Mouse (Mus musculus) heart, embryonic 13.5 days (tissue): ENCODE results near the gene Hivep3. TPM values are rescaled to one million over a fixed set of nuclear protein-coding genes. Genes with fewer than 3 reads are reported as not detected.
A peak's percentile ranks its signal among the peaks of the same experiment; 100 is the strongest.

ENCODE experiments used
- ATAC-seq: fragments of 200-750 bp; cut with Nextera tagmentation; 2 replicates; pipeline ENCODE4 v1.8.0; 2017; ENCODE audit warnings: moderate TSS enrichment; ENCODE audit not compliant: insufficient number of reproducible peaks, low FRiP score, low TSS enrichment; ENCODE audit errors: extremely low read depth
- H3K27ac ChIP-seq: fragments of 300-500 bp; sonication (generic); replicated peaks from 2 replicates; pipeline ENCODE4 v1.5.1; 2015; ENCODE audit warnings: moderate library complexity, mild to moderate bottlenecking, inconsistent platforms
- H3K27me3 ChIP-seq: fragments of 300-500 bp; sonication (generic); replicated peaks from 2 replicates; pipeline ENCODE4 v1.6.1; 2015; ENCODE audit warnings: mild to moderate bottlenecking, inconsistent platforms
- H3K36me3 ChIP-seq: fragments of 300-500 bp; sonication (generic); 2 replicates; pipeline ENCODE4 v1.6.1; 2015; ENCODE audit warnings: mild to moderate bottlenecking, inconsistent platforms
- H3K4me1 ChIP-seq: fragments of 300-500 bp; sonication (generic); 2 replicates; pipeline ENCODE4 v1.6.1; 2015; ENCODE audit warnings: inconsistent platforms
- H3K4me2 ChIP-seq: fragments of 300-500 bp; sonication (generic); 2 replicates; pipeline ENCODE4 v1.6.1; 2015; ENCODE audit warnings: inconsistent platforms, mild to moderate bottlenecking, moderate library complexity
- H3K4me3 ChIP-seq: fragments of 300-500 bp; sonication (generic); 2 replicates; pipeline ENCODE4 v1.5.1; 2015; ENCODE audit warnings: moderate library complexity, mild to moderate bottlenecking, inconsistent platforms
- H3K9ac ChIP-seq: fragments of 300-500 bp; sonication (generic); 2 replicates; pipeline ENCODE4 v1.6.1; 2015; ENCODE audit warnings: inconsistent platforms, mild to moderate bottlenecking, moderate library complexity
- H3K9me3 ChIP-seq: fragments of 300-500 bp; sonication (generic); 2 replicates; pipeline ENCODE4 v1.6.1; 2016; ENCODE audit warnings: inconsistent platforms
- WGBS: fragments of 180-500 bp; shearing (Covaris S2); methylation state at CpG from one replicate; pipeline ENCODE4 v1.1.7; 2015; ENCODE audit warnings: mixed read lengths; 5-methylcytosine and 5-hydroxymethylcytosine counted together
- polyA plus RNA-seq: library from polyadenylated mRNA; unstranded; fragments of >200 nt; fragmentation: Nextera tagmentation; extraction: Ambion mirVana; gene quantifications from 2 replicates; pipeline ENCODE4 v1.2.1, GENCODE M21; 2015

Hivep3 gene
- polyA plus RNA-seq, result 5.0 and 5.5 TPM in 2 replicates

DNA sequence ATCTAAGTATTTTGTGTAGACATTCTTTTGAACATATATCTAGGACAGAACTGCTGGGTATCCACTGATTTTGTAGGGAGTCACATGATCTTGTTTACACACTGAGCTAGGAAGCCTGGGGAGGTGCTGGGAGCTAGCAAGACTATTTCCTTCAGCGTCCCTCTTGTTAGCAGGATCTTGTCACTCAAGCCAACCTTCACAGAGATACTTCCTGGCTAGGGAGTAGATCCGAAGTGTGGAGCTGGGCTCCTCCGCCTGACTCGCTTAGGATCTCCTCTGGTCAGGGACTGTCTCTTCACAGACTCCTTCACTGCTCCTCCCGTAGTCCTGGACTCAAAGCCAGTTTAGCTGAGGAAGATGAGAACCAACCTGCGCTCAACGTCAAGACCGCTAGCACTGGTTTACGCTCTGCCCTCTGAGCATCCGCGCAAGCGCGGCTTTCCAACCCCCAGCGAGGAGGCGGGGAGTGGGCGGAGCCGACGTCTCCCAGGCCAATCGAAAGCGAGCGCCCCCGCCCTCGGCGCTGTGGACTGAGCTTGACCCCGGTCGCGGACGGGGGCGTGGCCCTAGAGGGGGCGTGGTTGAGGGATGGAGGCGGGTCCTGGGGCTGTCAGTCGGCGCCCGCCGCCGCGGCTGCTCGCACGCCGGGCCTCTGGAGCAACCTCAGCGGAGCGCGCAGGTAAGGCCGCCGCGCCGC is at the start of gene Hivep3:
TSS of gene Hivep3 (plus strand) at position 601 of the 697 bp plus-strand sequence.
- Histone ChIP-seq H3K4me3 (peak within 1 kb of the TSS; percentile 91), H3K9ac (peak within 1 kb of the TSS; percentile 86), H3K27ac (peak within 1 kb of the TSS; percentile 83), H3K36me3 (no peaks in the 10 kb centered on the region), H3K4me1 (peaks cover 10% of the 10 kb centered on the region), H3K4me2 (peak within 1 kb of the TSS; percentile 99), H3K9me3 (no peaks in the 10 kb centered on the region), H3K27me3 (peaks cover 36% of the 10 kb centered on the region)
- ATAC-seq, result peak; percentile 93
- under 1% methylated on average over 47 of the region's 47 CpGs for WGBS

DNA sequence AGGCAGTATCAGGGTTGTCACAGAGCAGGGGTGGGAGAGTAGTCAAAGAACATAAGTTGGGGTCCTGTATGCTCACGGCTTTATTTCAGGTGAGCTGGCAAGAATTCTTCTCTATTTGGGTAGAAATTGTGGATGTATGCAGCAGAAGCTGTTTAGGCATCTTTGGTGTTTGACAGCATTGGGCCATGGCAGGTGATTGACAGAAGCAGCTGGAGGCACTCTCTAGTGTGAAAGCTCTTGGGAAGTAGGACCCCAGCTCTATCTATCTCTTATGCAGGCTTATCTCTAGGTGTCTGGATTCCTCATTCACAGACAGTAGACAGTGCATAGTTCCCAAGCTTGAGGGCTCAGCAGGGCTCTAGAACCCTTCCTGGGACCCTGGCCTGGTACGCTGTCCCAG is 47.8 kb upstream of the Hivep3 start:
- Histone ChIP-seq H3K9me3 (no peaks in the 10 kb centered on the region), H3K27me3 (no peaks in the 10 kb centered on the region), H3K36me3 (no peaks in the 10 kb centered on the region), H3K9ac (no peak overlapping the region), H3K4me3 (no peak overlapping the region), H3K27ac (no peak overlapping the region), H3K4me1 (peaks cover 9% of the 10 kb centered on the region; the same call in 1 of the 2 replicates), H3K4me2 (no peak overlapping the region)
- WGBS, result 53% methylated on average over 2 of the region's 2 CpGs
- ATAC-seq, result no peak

DNA sequence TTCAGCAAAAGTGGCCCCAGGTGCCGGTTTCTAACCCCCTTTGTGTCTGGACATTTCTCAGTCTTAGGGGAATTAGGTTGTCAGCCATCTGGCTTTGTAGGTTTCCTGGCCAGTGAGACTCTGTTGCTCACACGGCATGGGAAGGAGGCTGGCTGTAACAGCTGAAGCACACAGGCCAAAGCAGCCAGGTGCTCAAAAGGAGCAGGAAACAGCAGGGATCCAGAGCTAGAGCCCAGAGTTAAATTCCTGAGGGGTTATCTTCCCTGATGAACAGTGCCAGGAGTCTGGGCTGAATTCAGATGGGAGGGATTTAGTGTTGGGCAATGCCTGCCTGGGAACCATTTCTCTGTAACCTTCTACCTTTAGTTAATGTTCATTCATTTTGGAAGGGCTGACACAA is 35.2 kb upstream of the Hivep3 start:
- no peaks in the 10 kb centered on the region for H3K4me1 ChIP-seq
- no peak overlapping the region for H3K27ac ChIP-seq
- no peaks in the 10 kb centered on the region for H3K27me3 ChIP-seq
- ATAC-seq, result no peak
- 53% methylated on average over 2 of the region's 2 CpGs for WGBS
- no peak overlapping the region for H3K4me2 ChIP-seq
- no peaks in the 10 kb centered on the region; the same call in 1 of the 2 replicates for H3K9me3 ChIP-seq
- H3K4me3 ChIP-seq, result no peak overlapping the region
- no peak overlapping the region for H3K9ac ChIP-seq
- H3K36me3 ChIP-seq, result no peaks in the 10 kb centered on the region

DNA sequence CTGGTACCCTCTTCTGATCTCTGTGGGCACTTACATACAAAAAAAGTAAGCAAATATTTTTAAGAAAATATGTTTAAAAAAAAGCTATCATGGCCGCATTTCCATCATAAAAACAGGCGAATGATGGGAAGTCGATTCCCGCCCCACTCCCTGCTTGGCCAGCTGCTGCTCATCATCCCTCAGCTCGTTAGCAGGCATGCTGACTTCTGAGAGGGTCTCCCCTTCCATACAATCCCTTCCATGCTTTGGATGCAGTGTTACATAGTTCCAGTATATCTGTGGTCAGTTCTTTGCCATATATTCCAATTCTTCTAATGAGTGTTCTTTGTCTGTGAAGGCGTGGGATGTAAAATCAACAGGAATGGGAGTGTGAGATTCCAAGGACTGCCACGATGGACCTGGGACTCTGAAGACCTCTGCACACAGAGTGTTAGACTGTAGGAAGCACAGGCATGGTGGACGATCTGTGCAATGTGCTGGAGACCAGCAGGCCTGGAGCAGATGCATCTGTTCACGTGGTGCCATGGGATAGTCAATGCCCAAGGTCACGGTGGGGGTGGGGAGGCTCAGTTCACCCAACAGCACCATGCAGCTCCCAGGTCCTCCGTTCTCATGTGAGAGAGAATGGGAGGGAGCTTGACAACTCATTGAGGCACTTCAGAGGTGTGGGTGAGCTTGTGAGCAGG is 32.2 kb upstream of the Hivep3 start:
- Histone ChIP-seq H3K9me3 (no peaks in the 10 kb centered on the region; the same call in 1 of the 2 replicates), H3K9ac (no peak overlapping the region), H3K27ac (no peak overlapping the region), H3K4me1 (no peaks in the 10 kb centered on the region), H3K27me3 (no peaks in the 10 kb centered on the region), H3K4me3 (no peak overlapping the region), H3K4me2 (no peak overlapping the region), H3K36me3 (no peaks in the 10 kb centered on the region)
- ATAC-seq, result no peak
- WGBS, result 71% methylated on average over 11 of the region's 11 CpGs

DNA sequence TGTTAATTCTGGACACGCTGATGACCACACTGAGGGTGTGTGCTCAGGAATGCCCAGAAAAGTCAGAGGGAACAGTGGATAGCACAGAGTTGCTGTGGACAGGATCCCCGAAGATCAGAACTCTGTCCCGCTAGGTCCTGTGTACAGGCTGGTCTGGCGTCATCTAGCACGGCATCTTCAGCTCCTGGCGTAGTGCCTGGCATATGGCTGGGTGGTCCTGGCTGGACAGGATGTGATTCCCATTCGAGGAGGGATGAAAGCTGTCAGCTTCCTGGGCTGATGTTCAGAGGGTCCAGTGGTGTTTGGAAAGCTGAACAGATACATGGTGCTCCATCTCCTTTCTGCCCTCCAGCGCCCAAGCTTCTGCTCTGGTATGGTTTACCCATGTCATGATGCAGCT is 29.6 kb upstream of the Hivep3 start:
- Histone ChIP-seq H3K4me1 (no peaks in the 10 kb centered on the region), H3K4me3 (no peak overlapping the region), H3K4me2 (no peak overlapping the region), H3K27ac (no peak overlapping the region), H3K9me3 (no peaks in the 10 kb centered on the region; the same call in 1 of the 2 replicates), H3K27me3 (no peaks in the 10 kb centered on the region), H3K36me3 (no peaks in the 10 kb centered on the region), H3K9ac (no peak overlapping the region)
- 78% methylated on average over 8 of the region's 8 CpGs for WGBS
- no peak for ATAC-seq

DNA sequence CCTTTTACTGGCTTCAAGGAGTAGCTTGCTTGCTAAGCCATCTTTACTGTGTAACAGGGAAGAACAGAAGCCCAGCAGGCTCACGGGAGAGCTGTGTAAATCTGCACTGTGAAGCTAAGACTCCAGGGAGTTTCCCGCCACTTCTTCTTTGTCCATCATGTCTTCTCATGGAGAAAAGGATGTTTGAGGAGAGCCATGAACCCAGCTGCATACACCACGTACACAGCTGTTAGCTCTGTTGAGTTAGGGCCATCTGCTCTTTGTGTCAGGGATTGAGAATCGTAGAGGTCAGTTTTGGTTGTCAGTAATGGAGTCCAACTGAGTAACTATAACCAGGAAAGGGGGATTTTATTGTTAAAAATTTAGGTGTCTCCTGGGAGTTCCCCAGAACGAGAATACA is 26.3 kb upstream of the Hivep3 start:
- Histone ChIP-seq H3K4me3 (no peak overlapping the region), H3K36me3 (no peaks in the 10 kb centered on the region), H3K9me3 (no peaks in the 10 kb centered on the region), H3K9ac (no peak overlapping the region), H3K4me2 (no peak overlapping the region), H3K27ac (no peak overlapping the region), H3K4me1 (no peaks in the 10 kb centered on the region), H3K27me3 (no peaks in the 10 kb centered on the region)
- 63% methylated on average over 5 of the region's 5 CpGs for WGBS
- no peak for ATAC-seq

DNA sequence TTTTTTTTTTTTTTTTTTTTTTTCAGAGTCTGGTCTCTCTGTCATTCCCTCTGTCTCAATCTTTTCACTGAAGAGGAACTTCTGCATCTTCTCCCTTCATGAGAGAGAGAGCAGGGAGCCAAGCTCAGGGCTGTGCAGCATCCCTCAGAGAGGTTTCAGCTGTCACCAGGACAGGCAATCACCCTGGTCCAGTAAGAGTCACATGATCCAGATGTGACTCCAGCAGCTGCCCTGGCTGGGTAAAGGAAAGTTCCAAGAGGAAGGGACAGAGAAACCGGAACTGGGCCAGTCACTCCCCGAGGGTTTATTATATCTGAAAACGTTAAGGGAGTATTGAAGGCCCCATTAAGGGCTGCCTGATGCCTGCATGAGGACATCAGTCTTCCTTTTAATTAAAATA is 25.8 kb upstream of the Hivep3 start:
- Histone ChIP-seq H3K36me3 (no peaks in the 10 kb centered on the region), H3K9ac (no peak overlapping the region), H3K4me1 (no peaks in the 10 kb centered on the region), H3K27ac (no peak overlapping the region), H3K4me2 (no peak overlapping the region), H3K27me3 (no peaks in the 10 kb centered on the region), H3K9me3 (no peaks in the 10 kb centered on the region), H3K4me3 (no peak overlapping the region)
- 31% methylated on average over 3 of the region's 3 CpGs for WGBS
- no peak for ATAC-seq

DNA sequence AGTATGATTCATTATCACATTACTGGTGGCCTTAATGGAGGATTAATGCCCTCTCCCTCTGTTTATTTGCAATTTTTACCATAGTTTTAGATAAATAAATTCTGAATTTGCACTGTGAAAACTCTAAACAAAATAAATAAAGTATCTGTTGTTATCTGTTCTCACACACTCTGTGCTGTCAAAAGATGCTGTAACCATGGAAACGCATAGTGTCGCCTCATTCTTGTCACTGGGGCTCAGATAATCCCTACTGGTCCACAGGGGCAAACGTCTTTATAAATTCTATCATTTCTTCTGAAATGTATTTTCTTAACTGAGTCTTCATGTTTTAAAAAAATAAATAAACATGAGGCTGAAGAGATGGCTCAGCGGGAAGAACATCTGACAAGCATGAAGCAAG is 23.4 kb upstream of the Hivep3 start:
- H3K4me1 ChIP-seq, result no peaks in the 10 kb centered on the region
- no peaks in the 10 kb centered on the region for H3K27me3 ChIP-seq
- no peak overlapping the region for H3K4me2 ChIP-seq
- H3K9ac ChIP-seq, result no peak overlapping the region
- no peaks in the 10 kb centered on the region for H3K9me3 ChIP-seq
- no peak overlapping the region for H3K27ac ChIP-seq
- H3K36me3 ChIP-seq, result no peaks in the 10 kb centered on the region
- ATAC-seq, result no peak
- 61% methylated on average over 4 of the region's 4 CpGs for WGBS
- no peak overlapping the region for H3K4me3 ChIP-seq

DNA sequence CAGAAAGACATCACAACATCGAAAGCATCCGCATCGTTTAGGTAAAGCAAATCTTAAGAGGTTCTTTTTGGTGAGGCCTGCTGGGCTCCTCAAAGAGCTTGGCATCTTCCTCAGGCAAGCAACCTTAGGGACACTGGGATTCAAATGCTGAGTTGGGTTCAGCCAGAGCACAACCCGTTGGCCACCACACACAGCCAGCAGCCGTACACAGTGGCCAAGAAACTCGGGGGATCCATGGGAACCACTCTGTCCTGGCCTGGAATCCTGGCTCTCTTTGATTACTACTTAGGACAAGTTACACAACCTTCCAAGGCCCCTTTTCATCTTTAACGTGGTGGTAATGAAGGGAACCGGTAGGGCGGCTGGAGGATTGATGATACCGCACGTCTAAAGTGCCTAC is 16.1 kb upstream of the Hivep3 start:
- no peak overlapping the region for H3K9ac ChIP-seq
- ATAC-seq, result no peak
- no peaks in the 10 kb centered on the region for H3K27me3 ChIP-seq
- no peak overlapping the region for H3K4me2 ChIP-seq
- no peaks in the 10 kb centered on the region for H3K9me3 ChIP-seq
- no peaks in the 10 kb centered on the region for H3K36me3 ChIP-seq
- no peak overlapping the region for H3K27ac ChIP-seq
- WGBS, result 83% methylated on average over 11 of the region's 11 CpGs
- H3K4me1 ChIP-seq, result peaks cover 24% of the 10 kb centered on the region
- no peak overlapping the region for H3K4me3 ChIP-seq

DNA sequence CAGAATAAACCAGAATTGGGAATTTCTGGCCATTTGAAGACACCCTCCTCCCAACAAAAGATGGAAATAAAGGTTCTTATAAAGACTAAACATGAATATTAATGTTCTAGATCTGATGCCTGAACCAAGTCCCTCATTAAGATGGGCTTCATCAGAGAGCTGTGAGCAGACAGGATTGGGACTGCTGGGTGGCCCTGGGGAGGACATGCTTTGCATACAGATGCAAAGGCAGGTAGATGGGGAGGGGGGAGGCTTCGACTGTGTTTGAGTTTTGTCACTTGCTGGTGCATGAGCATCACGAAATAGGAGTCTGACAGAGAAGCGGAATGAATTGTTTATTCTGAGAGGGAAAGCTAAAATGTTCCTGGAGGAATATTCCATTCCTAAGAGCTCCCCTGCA is 12.1 kb upstream of the Hivep3 start:
- no peak overlapping the region for H3K4me2 ChIP-seq
- peaks cover 24% of the 10 kb centered on the region for H3K4me1 ChIP-seq
- H3K4me3 ChIP-seq, result no peak overlapping the region
- no peak overlapping the region for H3K9ac ChIP-seq
- ATAC-seq, result no peak
- WGBS, result 72% methylated on average over 3 of the region's 3 CpGs
- H3K9me3 ChIP-seq, result no peaks in the 10 kb centered on the region
- no peak overlapping the region for H3K27ac ChIP-seq
- H3K36me3 ChIP-seq, result no peaks in the 10 kb centered on the region
- H3K27me3 ChIP-seq, result peaks cover 2% of the 10 kb centered on the region; the same call in 1 of the 2 replicates

DNA sequence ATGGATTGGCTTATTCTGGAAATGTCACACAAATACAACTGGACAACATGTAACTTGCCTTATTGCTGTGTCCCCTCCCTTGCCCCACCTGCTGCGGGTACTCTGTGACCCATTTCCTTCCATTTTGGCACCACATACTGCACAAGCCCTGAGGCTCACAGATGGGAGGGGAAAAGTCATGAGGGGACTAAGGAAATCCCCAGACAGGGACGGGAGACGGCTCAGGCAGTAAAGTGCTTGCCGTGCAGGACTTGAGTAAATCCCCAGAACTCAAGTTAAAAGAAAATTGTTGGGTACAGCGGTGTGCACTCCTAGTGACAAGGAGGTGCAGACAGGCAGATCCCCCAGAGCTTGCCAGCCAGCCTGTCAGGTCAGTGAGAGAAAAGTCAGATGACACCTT is 7.5 kb upstream of the Hivep3 start:
- Histone ChIP-seq H3K4me1 (no peaks in the 10 kb centered on the region), H3K27ac (no peak overlapping the region), H3K9ac (no peak overlapping the region), H3K4me2 (no peak overlapping the region), H3K36me3 (no peaks in the 10 kb centered on the region), H3K9me3 (no peaks in the 10 kb centered on the region), H3K27me3 (peaks cover 26% of the 10 kb centered on the region), H3K4me3 (no peak overlapping the region)
- WGBS, result 47% methylated on average over 5 of the region's 5 CpGs
- no peak for ATAC-seq

DNA sequence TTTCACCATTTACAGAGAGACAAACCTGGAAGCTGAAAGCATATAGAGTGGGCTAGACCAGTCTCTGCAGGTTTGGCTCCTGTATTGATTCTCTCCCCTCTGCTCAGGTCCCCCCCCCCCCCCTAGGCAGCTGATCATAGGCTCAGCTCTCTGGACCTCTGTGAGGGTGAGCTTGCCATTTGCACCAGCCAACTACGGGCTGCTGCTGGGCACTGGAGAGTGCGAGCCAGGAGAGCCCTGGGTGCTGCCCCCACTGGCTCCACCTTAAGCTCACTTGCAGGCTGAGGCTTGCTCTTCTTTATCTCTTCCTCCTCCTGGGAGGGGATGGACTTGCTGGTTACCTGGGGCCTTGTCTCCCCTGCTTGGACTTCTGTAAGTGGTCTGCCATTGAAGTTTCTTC is 5.7 kb upstream of the Hivep3 start:
- no peak overlapping the region for H3K4me3 ChIP-seq
- no peaks in the 10 kb centered on the region for H3K9me3 ChIP-seq
- H3K9ac ChIP-seq, result no peak overlapping the region
- H3K27ac ChIP-seq, result no peak overlapping the region
- no peaks in the 10 kb centered on the region for H3K36me3 ChIP-seq
- no peak for ATAC-seq
- 58% methylated on average over 2 of the region's 2 CpGs for WGBS
- peaks cover under 1% of the 10 kb centered on the region for H3K4me1 ChIP-seq
- H3K27me3 ChIP-seq, result peaks cover 30% of the 10 kb centered on the region
- no peak overlapping the region for H3K4me2 ChIP-seq
